Mouse (Mus musculus) G1E (cell line): Measurements from ENCODE around the gene Mbnl1. TPM values are rescaled to one million over a fixed set of nuclear protein-coding genes. Genes with fewer than 3 reads are reported as not detected.
A peak's percentile ranks its signal among the peaks of the same experiment; 100 is the strongest.

Source experiments
- ATAC-seq: 2 replicates; pipeline ENCODE4 v1.8.0; 2016; ENCODE audit warnings: mild to moderate bottlenecking; ENCODE audit not compliant: insufficient number of reproducible peaks, poor library complexity, low FRiP score, severe bottlenecking; ENCODE audit errors: extremely low read depth
- DNase-seq: peaks from one replicate; pipeline ENCODE4 v3.0.0; 2012; ENCODE audit warnings: low spot score
- H3K27me3 ChIP-seq: 2 replicates; pipeline ENCODE4 v1.6.1; 2012; ENCODE audit warnings: mild to moderate bottlenecking, low read length, inconsistent platforms; ENCODE audit not compliant: insufficient read depth
- H3K36me3 ChIP-seq: replicated peaks from 2 replicates; pipeline ENCODE3; 2012; ENCODE audit warnings: mild to moderate bottlenecking, inconsistent platforms
- H3K4me1 ChIP-seq: 2 replicates; pipeline ENCODE4 v1.6.1; 2012; ENCODE audit warnings: low read depth, low read length, inconsistent platforms, mixed read lengths; ENCODE audit not compliant: insufficient read depth
- H3K4me3 ChIP-seq: 2 replicates; pipeline ENCODE4 v1.5.1; 2012; ENCODE audit warnings: low read depth, mild to moderate bottlenecking, inconsistent platforms, low read length, moderate library complexity, mixed read lengths
- H3K9me3 ChIP-seq: replicated peaks from 2 replicates; pipeline ENCODE4 v1.6.1; 2012; ENCODE audit warnings: inconsistent platforms
- CTCF ChIP-seq: IDR thresholded peaks from 2 replicates; pipeline ENCODE4 v1.5.1; 2012; ENCODE audit warnings: low read depth, low read length, inconsistent platforms, mixed read lengths
- GATA1 ChIP-seq: IDR thresholded peaks from 2 replicates; pipeline ENCODE4 v1.6.1; 2012; ENCODE audit warnings: borderline replicate concordance, low read length, inconsistent platforms, mixed read lengths
- GATA2 ChIP-seq: IDR thresholded peaks from 2 replicates; pipeline ENCODE4 v1.6.1; 2012; ENCODE audit warnings: low read depth, low read length, inconsistent platforms, borderline replicate concordance
- POLR2AphosphoS5 ChIP-seq: IDR thresholded peaks from 2 replicates; pipeline ENCODE4 v1.6.1; 2012; ENCODE audit warnings: low read depth, low read length, inconsistent platforms; ENCODE audit not compliant: insufficient replicate concordance
- TAL1 ChIP-seq: conservative IDR thresholded peaks from 2 replicates; pipeline ENCODE4 v1.6.1; 2012; ENCODE audit warnings: low read depth, low read length, inconsistent platforms, mixed read lengths
- polyA plus RNA-seq: library from polyadenylated mRNA; stranded (reverse); fragments of >175 nt; gene quantifications from 2 replicates; pipeline ENCODE4 v1.2.3, GENCODE M21; 2012
- total RNA-seq, 2 experiments: library from RNA; stranded (forward) in 1 of 2; stranded (reverse) in 1 of 2; fragments of 200-1000 nt in 1 of 2; fragments of >200 nt in 1 of 2; fragmentation: Nextera tagmentation in 1 of 2; gene quantifications; 2 replicates each; pipeline ENCODE4 v1.2.3; 2014 to 2017

Gene Mbnl1
- total and polyA plus RNA-seq, 3 experiments, result 131 to 879 (median 680) TPM

DNA sequence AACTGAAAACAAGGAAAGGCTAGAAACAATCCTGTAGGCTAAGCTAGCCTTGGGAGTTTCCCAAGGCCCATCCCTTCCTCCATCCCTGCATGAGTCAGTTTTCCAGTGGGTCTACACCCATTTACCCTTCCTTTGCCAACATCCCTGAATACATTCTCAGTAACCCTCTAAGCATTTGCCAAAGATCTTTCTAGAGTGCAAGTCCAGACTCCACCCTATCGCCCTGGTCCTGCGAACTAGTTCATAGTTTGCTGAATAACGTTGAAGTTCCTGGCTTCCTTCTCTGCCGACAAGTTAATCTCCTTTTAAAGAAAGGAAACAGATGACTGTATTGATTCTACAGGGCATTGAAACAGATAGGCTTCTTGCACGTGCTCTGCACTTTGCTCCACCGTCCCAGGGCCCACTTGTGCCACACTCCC lies 26.5 kb downstream of the Mbnl1 start:
- TF ChIP-seq POLR2AphosphoS5 (no peak), GATA2 (no peak), TAL1 (no peak), GATA1 (no peak), CTCF (no peak)
- no peaks in the 10 kb centered on the region for H3K9me3 ChIP-seq
- H3K4me1 ChIP-seq, result peaks cover 47% of the 10 kb centered on the region
- ATAC-seq (peak; percentile 51), DNase-seq (no peak)
- peaks cover 29% of the 10 kb centered on the region for H3K36me3 ChIP-seq
- no peaks in the 10 kb centered on the region for H3K27me3 ChIP-seq
- H3K4me3 ChIP-seq, result peak overlapping the region; percentile 94; the same call in 1 of the 2 replicates

DNA sequence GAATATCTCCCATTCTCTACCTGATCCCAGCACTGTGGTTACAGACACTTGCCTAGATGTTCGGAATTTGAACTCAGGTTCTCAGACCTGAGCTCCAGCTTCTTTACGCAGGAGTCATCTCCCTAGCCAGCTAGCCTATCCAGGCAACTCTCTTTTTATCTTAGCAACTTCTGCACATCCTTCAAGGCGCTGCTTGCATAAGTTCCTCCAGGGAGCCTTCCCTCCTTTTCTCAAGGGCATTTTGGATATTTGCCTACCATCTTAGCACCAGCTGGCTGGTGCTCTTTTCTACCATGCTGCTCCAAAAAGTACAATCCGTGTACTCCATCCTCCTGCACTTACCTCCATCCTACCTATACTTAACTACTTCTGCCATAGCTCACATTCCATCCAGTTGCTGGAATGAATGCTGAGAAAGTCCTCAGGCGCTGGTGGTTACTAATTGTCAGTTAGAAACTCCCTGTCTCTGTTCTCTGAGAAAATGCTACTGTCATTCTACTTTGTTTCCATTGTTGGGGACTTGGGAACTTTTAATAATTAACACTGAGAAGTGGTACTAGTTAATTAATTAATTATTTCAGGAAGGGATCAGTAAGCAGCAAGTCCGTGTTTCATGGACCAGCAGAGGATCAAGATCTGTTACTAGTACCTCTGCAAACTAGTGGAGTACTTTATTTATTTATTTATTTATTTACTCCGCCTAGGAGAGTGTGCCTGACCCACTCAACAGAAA lies 27.3 kb downstream of the Mbnl1 start:
- Histone ChIP-seq H3K27me3 (no peaks in the 10 kb centered on the region), H3K4me1 (peaks cover 54% of the 10 kb centered on the region), H3K4me3 (peak overlapping the region; percentile 94; the same call in 1 of the 2 replicates), H3K9me3 (no peaks in the 10 kb centered on the region), H3K36me3 (peaks cover 32% of the 10 kb centered on the region)
- no peak for DNase-seq
- no peak for ATAC-seq
- TF ChIP-seq GATA2 (no peak), TAL1 (no peak), POLR2AphosphoS5 (no peak), CTCF (no peak), GATA1 (no peak)

DNA sequence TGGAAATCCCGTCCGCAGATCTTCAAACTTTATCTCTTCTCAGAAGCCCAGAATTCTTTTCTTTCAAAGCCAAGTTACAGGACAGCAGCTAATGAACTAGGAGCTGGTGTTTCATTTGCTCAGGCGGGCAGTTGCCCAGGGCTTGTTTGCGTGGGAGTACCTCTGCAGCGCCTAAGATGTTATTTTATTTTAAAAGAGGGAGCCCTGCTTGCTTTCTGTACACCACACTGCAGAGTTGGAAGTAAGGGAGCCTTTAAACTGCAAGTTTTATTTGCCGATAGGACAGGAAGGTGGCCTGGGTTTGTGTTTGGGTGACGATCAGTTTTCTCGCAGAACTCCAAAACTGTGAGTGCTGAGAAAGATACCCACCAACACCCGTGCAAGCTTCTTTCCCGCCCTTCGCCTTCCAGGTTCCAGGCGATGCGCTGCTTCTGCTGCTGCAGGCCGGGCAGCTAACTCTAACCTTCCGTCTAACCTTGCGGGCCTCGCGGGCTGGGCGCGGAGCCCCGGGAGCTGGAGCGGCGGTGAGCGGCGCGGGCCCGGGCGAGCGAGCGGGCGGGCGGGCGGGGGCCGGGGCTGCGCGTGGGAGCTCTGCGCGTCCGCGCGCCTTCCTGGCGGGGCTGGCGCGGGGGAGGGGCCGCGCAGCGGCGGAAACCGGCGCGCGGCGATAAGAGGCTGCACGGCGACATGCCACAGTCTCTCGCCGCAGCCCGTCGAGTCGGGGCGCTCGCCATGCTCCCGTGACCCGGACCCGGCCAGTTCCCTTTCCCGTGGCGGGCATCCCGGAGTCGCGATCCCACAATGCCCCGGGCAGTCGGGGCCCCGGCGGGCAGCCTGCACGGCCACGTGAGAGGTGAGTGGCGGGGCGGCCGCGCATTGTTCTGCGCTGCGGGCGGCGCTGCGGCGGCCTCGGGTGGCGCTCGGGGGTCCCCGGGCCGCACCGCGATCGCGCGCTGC lies 28.2 kb downstream of the Mbnl1 start:
- Histone ChIP-seq H3K4me1 (peaks cover 51% of the 10 kb centered on the region), H3K36me3 (peaks cover 30% of the 10 kb centered on the region), H3K9me3 (no peaks in the 10 kb centered on the region), H3K27me3 (no peaks in the 10 kb centered on the region), H3K4me3 (peak overlapping the region; percentile 94)
- 0 out of 2 replicates have a peak, but pooled peaks have one; percentile 19 for ATAC-seq
- TF ChIP-seq POLR2AphosphoS5, result no peak
- TF ChIP-seq GATA1, result no peak
- TF ChIP-seq CTCF, result no peak
- no peak; the same call in 1 of the 2 replicates for TF ChIP-seq TAL1
- TF ChIP-seq GATA2, result no peak
- peak; percentile 57 for DNase-seq

DNA sequence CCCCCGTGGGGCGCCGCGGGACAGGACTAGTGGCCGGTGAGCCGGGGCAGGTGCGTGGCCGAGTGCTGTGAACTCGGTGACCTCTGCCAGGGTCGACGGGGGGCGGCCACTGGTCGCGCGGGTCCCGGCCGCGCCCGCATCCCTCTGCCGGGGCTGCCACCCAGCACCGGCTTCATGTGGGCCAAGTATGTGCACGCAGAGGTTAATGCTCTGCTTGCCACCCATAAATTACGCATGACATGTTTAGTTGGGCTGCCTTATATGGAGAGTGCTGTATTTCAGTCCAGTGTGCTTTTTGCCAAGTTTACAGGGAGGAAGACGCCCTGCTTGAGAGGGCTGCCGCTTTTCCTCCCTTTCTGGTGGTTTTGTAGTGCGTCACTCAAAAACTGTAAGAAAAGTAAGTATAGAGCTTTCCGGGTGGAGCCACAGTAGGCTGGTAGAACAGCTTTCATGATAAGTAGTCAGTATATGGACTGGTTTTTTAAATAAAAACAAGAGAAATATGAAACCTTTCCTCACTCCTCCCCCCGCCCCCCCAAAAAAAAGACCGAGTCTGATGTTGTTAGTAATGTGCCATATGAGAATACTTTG lies 29.0 kb downstream of the Mbnl1 start:
- Histone ChIP-seq H3K4me3 (peak overlapping the region; percentile 94), H3K4me1 (peaks cover 50% of the 10 kb centered on the region), H3K36me3 (peaks cover 23% of the 10 kb centered on the region), H3K27me3 (no peaks in the 10 kb centered on the region), H3K9me3 (no peaks in the 10 kb centered on the region)
- ATAC-seq (no peak), DNase-seq (no peak)
- no peak for TF ChIP-seq GATA1
- TF ChIP-seq TAL1, result no peak
- no peak for TF ChIP-seq POLR2AphosphoS5
- no peak for TF ChIP-seq CTCF
- no peak for TF ChIP-seq GATA2

DNA sequence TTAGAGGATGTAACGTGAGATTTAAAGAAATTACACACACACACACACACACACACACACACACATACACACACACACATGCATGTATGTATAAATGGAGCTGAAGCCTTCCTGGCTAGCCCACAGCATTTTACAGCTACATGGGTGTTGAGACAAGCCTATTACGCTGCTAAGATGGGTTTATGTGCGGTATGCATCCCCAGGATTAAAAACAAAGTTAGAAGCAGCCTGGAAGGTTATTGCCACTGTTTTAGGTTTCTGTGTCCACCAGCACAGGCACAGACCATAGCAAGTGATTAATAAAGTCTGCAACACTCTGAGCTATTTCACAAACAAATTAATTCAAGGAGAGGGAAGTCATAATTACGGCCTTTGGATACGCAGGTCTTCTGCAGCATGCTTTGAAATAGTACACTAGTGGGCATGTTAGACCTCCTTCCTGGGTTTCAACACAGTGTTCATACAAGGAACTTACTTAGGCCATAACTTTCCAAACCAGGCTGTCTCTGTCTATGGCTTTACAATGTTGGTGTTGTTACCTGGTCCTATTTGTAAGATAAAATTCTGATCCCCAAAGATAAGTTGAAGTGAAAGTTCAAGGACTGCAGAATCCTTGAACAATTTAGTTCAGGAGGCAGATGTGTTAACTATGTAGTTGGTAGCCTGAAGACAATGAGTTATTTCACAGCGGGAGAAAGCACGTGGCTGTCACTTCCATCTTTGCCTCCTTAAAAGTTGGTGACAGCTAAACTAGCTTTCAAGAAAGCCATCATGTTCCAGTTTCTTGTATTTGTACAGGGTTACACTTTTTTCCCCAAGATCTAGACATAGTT lies 29.7 kb downstream of the Mbnl1 start:
- no peak for ATAC-seq
- H3K4me1 ChIP-seq, result peaks cover 51% of the 10 kb centered on the region
- H3K9me3 ChIP-seq, result no peaks in the 10 kb centered on the region
- H3K36me3 ChIP-seq, result peaks cover 27% of the 10 kb centered on the region
- no peak for DNase-seq
- no peaks in the 10 kb centered on the region for H3K27me3 ChIP-seq
- TF ChIP-seq POLR2AphosphoS5 (no peak), CTCF (no peak), TAL1 (no peak), GATA1 (no peak), GATA2 (no peak)
- H3K4me3 ChIP-seq, result peak overlapping the region; percentile 94
